Mouse (Mus musculus): ENCODE measurements around the gene Comt.

The Comt gene

DNA sequence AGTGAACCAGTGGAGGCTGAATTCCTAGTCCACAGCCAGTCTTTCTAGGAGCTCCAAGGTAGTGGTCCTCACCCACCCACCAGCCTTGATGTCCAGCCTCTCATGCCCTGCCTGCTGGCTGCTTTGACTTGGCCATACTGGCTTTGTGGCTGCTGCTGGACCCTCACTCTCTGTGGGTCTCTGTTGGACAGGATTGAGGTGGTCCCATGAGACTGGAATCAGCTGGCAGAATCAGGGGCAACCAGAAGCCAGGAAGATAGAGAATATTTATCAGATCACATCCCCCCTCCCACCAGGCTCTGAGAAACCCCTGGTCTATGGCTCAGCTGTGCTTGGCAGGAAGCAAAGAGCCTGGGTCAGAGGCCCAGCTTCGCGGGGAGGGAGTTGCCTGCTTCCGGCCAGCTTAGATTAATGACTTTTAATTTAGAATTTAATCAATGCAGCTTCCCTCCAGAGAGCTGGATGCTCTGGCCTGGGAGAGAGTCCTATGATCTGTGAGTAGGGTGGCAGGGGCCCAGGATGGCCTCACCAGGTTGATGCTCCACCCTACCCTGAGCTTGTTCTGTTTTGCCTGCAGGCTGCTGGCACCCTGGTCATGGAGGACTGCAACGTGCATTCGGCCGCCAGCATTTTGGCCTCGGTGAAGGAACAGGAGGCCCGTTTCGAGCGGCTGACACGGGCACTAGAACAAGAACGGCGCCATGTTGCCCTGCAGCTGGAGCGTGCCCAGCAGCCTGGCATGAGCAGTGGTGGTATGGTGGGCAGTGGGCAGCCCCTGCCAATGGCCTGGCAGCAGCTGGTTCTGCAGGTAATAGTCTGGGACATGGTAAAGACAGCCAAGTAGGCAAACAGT, 37.8 kb downstream of the Comt start:
- DNase-seq (ENCODE audit: low spot score), result no peak

DNA sequence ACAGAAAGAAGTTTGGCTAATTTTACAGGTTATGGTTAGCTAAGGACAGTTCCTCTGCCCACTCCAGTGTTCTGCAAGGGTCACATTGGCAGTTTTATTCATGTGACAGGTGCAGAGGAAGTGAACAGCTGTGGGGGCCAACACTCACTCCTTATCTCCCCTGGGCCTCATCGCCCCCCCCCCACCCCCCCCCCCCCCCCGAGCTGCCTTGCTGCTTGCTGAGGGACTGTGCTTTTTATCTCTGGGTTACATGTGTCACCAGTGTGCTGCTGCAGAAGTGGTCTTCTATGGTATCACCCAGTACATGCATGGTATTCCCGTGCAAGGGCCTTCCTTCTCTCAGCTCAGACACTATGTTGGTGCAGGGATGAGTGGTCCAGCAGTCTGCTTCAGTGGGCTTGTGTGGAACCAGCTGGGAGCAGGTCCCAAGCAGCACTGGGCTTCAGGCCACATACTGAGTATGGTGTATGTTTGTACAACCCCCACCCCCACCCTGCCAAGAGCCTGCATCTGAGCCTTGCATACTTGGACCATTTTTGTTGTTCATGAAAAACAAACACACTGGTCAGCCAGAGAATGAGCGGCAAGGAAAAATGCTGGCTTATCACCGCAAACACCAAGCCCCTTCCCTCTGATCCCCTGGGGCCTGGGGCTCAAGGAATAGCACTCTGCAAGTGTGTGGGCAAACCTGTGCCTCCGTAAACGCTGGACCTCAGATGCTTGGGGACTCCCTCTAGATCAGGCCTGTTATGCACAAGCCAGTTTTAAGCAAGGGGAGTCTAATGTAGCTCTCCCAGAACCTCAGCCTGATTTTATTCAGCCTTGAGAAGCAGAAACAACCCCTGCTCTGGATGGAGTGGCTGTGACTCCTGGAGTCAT, 38.7 kb downstream of the Comt start:
- DNase-seq (ENCODE audit: low spot score), result no peak

DNA sequence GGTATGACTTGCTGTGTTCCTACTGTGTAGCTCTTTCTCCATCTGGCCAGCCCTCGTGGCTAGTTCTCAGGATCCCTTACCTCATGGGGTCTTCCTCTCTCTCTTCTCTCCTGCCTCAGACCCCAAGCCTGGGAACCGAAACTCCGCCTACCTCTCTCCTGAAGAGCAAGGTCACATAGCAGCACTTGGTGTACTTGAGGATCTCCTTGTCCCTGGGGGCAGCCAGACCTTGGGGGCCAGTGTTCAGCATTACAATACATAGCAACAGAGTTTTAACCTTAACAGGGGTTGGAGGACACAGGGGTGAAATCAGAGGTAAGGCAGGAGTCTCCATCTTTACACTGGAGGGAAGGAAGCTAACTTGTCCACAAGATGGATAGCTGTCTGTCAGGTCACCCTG, 39.7 kb downstream of the Comt start:
- DNase-seq (ENCODE audit: low spot score), result no peak

- no peak for DNase-seq (ENCODE audit: low spot score)
These were observed 40.2 kb downstream of the Comt start for GRCm38 (mm10) chr16:18386451-18386850.

DNA sequence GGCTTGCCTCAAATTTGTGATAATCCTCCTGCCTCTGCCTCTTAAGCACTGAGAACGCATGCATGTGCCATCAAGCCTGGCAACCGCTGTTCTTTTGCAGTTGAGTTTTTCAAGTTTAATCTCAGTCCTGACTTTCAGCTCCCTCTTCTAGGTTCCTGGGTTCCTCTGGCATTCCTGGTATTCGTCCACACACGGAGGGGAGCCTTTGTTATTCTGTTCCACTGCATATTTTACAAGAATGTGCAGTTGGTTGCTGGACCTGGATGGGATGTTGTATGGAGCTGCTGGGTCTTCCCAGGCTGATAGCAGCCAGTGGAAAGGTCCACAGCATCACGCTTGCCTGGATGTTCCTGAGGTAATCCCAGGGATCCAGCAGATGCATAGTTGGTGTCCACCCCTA, 41.2 kb downstream of the Comt start:
- no peak for DNase-seq (ENCODE audit: low spot score)

DNA sequence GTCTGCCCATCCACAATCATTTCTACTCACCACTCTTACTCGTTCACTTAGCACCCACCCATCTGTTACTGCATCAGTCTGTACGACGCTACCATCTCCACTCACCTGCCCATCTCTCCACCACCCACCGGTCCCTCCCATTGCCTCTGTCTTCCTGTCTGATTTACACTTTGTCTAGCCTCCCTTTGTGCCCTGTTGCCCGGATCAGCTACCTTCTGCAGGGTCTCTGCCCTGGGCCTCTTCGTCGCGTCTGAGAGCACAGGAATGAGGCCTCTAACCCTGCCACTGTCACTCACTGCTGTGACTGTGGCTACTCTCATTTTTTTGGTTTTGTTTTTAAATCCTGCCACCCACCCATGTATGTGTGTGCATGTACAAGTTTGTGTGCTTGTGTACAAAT, 42.0 kb downstream of the Comt start:
- DNase-seq (ENCODE audit: low spot score), result no peak

DNA sequence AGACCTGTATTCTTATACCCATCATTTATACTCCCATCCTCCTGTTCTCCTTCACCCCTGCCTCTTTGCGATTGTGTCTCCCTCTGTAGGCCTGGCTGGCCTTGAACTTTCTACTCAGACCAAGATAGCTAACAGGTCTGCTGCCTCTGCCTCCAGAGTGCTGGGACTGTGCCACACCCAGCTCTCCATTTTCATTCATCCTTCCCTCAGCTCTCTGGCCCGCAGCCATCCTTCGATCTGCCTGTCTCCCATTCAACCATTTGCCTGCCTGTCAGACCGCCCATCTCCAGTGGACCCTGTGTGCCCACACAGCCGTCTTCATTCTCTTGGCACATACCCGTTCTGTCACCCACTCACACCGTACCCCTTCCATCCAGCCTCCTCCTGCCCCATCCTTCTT, 42.4 kb downstream of the Comt start:
- DNase-seq (ENCODE audit: low spot score), result no peak

DNA sequence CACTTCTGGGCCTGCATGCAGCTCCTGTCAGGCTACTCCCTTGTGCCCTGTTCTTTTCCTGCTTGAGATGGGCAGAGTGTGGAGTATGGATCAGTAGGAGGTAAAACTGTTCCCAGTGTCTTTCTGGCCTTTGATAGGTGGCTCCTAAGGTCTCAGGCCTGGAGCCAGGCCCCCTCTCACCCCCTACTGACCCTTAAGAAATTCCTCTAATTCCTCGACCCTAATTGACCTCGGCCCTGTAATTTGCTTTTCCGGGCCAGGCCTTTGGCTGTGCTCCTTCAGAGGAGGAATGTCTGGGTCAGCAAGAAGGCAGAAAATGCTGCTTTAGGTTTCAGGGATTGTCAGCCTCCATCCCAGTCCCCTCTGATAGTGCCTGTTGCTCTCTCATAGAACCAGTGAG, 42.9 kb downstream of the Comt start:
- DNase-seq (ENCODE audit: low spot score), result no peak

DNA sequence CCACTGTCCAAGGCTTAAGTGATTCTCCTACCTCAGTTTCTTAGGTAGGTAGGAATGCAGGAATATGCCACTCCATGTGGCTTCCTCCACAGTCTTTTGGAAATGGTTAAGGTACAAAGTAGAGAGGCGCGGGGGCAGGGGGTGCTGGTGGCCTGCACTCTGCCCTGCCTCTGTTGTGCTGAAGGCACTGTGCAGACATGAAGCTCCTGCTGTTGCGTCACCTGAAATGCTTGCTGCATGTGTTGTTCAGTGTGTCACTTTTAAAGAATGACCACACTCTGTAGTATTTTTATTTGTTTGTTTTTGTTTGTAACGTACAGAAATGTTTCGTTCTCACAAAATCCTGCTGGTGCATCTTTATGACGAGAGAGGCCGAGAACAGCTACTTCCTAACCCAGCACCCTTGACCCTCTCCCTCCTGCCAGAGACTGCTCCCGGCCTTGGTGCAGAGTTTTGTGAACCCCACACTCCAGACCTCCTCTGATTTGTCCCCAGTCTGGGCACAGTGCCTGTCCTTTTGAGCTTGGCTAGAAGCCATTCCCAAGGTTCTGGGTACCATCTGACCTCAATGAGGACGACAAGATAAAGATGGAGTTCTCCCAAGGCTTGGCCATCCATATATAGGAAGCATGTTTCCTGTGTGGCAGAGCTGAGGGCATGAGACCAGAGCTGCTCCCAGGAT, 43.5 kb downstream of the Comt start:
- DNase-seq (ENCODE audit: low spot score), result no peak

DNA sequence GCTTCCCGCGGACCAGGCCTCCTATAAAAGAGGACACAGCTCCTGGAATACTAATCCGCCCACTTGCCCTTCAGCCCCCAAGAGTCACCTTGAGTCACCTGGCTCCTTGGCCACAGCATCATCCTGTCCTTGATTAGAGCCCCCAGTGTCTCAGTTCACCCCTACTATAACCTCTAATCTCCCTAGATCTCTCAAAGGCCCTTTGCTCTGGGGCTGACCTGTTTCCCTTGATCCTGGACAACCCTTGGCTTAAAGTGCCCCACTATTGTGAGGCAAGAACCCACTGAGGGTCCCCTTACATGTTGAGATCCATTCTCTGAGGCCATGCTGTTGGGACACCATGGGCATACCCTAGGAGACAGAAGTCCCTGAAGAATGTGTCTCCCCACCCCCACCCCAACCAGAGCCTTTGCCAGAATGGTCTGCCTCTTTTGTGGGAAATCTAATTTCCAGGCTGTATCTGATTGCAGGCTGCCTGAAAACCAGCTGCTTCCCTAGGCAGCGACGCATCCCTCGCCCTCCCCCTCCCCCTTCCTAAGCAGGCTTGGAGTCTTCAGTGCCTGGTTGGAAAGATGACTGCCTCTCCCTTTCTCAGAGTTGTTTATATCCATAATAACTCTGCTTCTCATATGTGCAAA, 44.9 kb downstream of the Comt start:
- no peak for DNase-seq (ENCODE audit: low spot score)

- no peak for DNase-seq (ENCODE audit: low spot score)
These were observed 46.1 kb downstream of the Comt start for GRCm38 (mm10) chr16:18380495-18381063.

GRCm38 (mm10) chr16:18379338-18380001, 47.2 kb downstream of the Comt start:
- no peak for DNase-seq (ENCODE audit: low spot score)

DNA sequence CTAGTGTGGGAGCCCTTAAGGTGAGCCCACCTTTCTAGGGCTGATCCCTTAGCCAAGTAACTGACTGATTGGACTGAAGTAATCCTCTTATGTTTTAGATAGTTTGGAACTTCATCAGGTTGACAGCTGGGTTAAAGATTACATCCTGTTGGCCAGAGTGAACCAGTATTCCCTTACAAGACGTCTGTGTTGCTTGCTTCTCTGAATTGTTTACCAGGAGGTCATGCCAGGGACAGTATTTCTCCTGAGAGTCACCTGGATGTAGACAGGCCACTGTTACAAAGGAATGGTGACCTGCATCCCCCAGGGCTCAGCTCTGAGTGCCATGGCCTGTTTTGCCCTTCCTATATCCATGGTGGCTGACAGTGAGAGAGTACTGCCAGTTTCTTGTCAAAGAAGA, 48.2 kb downstream of the Comt start:
- DNase-seq (ENCODE audit: low spot score), result no peak

DNA sequence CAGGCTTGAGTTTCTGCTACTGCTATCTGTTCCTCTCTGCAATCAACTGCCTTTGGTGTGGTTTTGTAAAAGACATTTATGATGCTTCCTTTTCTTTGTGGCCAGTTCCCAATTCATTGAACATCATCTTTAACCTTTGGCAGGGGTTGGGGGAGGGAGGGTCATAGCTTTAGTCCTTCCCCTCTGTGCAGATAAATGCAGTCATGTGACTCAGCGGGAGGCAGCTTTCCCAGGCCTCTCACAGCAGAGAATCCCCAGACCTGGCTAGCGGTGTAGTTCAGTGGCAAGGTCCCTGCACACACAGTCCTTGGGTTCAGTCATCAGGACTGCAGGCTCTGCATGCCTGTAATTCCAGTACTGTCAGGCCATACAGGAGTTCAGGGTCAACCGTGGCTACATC, 49.4 kb downstream of the Comt start:
- no peak for DNase-seq (ENCODE audit: low spot score)

- no peak for DNase-seq (ENCODE audit: low spot score)
These were observed 50.2 kb downstream of the Comt start for GRCm38 (mm10) chr16:18376297-18376954.

- no peak for DNase-seq (ENCODE audit: low spot score)
These were observed 53.0 kb downstream of the Comt start for GRCm38 (mm10) chr16:18373632-18374031.

DNA sequence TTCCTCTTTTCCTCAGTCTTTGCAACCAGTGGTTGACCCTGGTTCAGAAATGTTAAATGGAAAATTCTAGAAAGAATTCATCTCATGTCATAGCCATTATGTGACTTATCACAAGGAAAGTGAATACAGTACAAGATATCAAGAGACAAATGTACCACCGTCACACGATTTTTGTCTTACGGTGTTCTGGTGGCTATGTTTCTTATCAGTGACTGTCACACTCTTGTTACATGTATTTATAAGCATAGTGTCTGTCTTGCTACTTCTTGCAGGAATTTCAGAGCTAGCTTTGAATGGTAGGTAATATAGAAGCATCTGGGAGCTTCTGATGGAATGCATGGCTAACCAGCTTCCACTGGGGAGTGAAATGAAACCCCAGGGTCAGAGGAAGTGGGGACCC, 56.5 kb downstream of the Comt start:
- DNase-seq (ENCODE audit: low spot score), result no peak

- no peak for DNase-seq (ENCODE audit: low spot score)
These were observed 59.8 kb downstream of the Comt start for GRCm38 (mm10) chr16:18366849-18367248.

DNA sequence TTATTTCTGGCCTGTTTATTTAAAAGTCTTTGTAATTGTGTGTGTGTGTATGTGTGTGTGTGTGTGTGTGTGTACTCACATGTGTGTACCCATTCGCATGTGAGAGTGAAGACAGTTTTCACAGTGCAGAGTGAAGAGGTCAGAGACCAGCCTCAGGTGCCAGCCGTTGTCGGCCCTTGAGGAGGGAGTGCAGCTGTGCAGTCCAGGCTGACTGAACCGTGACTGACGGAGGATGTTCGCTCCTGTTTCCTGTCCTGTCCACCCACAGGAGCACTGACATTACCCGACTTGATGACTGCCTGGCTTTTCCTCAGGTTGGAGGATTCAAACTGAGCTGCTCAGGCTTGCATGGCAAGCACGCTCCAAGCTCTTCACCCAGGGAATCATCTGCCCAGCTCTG, 63.7 kb downstream of the Comt start:
- DNase-seq (ENCODE audit: low spot score), result no peak

GRCm38 (mm10) chr16:18360151-18360805, 66.4 kb downstream of the Comt start:
- no peak for DNase-seq (ENCODE audit: low spot score)
